Mouse (Mus musculus): ENCODE results near the gene Tnfaip2.

The Tnfaip2 gene

DNA sequence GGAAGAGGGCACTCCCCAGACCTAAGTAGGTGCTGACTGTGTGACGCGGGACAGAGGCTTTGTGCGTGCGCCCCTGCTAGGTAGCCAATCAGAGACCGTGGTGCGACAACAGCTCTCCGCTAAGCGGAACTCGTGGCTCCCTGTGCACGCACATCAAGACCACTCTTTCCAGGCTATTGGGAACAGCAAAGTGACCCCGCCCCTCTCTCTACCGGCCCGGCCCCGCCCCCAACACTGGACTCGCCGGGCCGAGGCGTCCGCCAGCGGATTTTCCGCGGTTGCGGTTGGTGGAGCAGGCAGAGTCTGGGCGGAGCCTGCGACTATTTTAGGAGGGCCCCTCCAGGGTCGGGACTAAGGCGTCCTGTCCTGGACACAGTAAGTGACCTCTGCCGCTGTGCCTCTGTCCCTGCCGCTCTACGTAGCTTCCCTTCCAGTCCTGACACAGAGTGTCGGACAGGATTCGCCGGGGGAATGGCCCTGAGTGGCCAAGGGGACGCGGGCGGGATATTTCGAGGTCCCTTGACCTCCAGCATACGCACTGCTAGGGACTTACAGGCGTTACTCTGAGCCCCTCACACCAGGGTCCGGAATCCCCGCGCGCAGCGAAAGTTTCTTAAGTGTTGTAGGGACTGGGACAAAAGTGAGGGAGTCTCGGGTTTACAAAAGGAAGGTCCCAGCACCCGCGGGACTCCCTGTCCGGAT is at the start of gene Tnfaip2:
Gene Tnfaip2 (plus strand): TSS at position 161 of the 702 bp plus-strand sequence.
- no peak for DNase-seq (ENCODE audit: low read depth)

DNA sequence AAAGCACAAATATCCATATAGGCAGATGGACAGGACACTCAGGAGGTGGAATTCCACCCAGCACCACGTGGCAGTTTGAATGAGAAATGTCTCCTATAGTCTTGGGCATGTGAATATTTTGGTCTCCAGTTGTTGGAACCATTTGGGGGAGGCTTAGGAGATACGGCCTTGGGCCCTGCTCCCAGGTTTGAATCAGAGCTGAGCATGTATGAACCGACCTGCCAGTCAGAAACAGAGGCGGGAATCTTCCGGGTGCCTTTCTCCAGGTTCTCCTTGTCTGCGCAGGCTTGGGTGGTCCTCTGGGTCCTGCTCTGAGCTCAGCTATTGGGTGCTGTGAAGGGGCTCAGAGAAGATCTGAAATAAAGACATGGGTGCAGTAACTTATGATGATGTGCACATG is 48.3 kb upstream of the Tnfaip2 start:
- no peak for DNase-seq (ENCODE audit: low read depth)

DNA sequence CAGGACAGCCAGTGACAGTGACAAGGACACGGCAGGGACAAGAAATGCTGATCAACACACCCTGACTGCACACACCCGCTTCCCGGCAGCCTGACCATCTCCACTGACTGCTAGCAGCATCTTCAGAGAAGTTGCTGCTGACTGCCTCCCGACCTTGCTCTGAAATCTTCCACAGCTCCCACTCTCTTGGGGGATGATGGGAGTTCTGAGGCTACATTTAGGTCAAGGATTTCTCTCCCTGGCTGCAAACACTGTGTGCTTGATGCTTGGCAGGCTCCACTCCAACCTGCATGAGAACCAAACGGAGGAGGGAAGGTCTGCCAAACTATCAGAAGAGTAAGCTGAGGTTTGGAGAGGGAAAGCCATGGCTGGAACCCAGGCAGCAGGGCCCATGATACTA is 45.3 kb upstream of the Tnfaip2 start:
- no peak for DNase-seq (ENCODE audit: low read depth)

DNA sequence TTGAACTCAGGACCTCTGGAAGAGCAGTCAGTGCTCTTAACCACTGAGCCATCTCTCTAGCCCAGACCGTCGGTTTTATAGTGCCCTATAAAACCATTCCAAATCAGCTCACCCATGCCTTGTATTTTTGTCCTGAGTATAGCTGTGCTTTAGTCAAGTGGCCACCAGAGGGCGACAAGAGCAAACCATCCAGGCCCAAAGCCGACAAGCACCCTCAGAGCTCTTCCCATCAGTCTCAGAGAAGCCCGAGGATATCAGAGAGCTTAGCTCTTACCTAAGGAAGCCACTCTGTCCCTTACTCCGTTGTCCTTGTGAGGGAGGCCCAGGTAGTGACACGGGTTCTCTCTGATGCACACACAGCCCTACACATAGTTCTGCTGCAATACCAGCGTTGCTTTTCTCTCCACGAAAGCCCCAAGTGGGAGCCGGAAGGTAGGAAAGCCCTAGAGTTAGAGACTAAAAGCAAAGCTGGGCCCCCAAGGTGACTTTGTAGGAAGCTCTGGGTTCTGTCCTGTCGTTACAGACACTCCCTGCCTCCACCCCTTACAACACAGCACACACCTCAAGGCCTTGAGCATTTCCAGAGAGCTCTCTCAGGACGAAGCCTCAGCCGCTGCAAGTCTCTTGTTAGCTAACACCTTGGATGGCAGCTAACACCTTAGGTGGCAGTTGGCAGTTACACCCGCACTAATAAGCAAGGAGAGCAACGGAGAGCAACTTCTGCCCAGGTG is 40.6 kb upstream of the Tnfaip2 start:
- no peak for DNase-seq (ENCODE audit: low read depth)

DNA sequence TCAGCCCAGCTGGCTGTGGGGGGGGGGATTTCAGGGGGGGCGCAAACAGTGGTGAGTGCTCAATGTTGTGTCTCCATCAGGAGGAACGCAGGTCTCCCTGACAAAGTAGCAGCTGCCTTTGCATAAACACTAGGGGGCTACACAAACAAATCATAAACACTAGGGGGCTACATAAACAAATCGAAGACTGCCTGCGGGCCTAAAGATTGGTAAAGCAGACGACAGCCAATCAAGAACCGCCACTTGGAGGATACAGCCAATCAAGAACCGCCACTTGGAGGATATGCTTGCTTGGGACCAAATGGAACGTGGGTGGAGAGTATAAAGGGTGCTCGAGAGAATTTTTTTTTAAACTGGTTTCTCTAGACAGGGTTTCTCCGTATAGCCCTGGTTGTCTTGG is 37.4 kb upstream of the Tnfaip2 start:
- DNase-seq (ENCODE audit: low read depth), result no peak

DNA sequence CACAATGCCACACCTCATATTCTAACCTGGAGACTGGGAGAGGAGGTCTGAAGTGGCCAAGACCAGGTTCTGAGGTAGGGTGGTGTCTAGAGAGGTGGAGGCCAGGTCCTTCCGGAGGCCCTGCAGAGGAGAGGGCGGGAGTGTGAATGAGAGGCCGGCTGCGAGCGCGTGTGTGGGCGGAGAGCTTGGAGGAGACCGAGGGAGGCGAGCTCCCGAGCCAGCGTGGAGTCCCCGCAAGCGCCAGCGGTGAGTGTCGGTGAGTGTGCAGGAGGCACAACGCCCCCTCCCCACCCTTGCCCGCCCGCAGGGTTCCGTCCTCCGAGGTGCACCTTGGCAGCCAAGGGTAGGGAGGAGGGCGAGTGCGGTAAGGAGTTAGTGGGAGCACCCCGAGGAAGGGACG is 35.6 kb upstream of the Tnfaip2 start, which contains the start of gene Lbhd2:
Gene Lbhd2 (plus strand): TSS at position 188 of the 400 bp plus-strand sequence.
- DNase-seq (ENCODE audit: low read depth), result no peak

DNA sequence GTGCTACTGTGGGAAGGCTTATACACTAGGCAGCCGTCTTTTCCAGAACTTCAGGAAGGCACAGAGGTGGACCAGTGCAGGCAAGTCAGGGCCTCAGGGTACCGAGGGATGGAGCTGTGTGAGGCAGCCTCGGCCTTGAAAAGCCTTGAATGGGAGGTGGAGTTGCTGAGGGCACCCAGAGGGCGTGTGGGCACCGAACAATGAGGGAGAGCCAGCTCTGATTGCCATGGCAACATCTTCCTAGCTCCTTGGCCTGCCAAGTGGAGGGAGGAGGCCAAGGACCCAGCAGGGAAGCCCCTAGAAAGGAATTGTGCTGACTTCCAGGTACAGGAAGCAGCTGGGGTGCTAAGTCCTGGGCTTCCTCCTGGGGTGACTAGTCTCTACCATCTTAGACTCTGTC is 32.7 kb upstream of the Tnfaip2 start:
- DNase-seq (ENCODE audit: low read depth), result no peak

DNA sequence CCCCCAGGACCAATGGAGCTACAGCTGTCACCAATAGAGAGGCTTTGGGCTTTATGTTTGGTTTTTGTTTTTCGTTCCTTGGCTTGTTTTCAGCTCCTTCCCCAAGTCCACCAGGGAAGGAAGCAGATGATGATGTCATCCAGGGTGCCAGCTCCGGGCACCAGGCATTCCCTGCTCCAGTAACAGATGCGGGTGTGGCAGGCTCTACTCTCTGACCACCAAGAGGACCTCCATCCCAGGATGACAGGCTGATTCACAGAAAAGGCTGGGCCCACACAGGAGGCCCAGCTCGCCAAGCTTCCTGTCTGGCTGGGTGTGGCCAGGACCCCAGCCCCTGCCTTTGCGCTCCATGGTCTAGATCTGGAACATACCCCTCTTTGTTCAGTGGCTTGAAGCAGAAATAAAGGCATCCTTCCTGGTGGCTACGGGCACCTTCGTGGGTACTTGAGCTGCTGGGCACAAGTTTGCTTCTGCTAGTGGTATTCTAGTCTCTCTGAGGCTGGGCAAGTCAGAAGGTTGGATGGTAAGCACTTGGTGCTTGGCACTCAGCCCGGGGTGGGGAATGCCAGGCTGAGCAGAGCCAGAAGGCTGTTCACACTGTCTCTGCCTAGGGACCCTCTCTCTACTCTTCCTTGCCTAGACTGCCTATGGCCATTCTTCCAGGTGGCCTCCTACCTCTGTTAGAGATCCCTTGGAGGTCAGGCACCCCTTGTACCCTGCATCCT is 30.5 kb upstream of the Tnfaip2 start:
- DNase-seq (ENCODE audit: low read depth), result no peak

DNA sequence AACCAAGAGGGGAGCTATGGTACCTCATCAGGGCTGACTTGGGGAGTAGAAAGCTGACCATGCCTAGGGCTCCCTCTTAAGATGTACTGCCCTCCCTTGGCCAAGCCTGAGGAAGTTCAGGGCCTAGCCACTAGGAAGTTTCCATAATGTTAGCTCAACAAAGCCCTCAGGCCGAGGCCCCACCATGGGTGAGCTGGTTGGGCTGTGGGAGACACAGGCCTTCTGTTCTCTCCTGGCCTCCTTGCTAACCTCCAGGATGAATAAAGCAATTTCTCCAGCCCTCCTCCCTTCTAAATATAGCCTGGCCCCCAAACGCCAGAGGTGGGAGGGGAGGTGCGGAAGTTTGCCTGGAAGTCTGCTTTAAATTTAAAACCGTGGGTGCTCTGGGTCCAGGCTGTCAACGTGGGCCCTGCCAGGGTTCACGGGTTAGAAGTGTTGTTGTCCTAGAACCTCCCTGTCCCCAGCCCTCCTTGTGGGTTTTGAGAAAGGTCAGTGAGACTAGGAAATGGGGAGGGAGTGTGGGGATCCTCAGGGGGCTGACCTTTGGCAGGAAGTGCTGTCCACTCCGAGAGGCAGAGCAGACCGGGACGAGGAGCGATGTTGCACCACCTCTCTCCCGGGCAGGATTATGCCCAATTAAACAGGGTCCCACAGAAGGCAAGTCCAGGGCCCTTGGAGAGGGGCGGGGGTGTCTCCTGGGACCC is 29.5 kb upstream of the Tnfaip2 start:
- no peak for DNase-seq (ENCODE audit: low read depth)

DNA sequence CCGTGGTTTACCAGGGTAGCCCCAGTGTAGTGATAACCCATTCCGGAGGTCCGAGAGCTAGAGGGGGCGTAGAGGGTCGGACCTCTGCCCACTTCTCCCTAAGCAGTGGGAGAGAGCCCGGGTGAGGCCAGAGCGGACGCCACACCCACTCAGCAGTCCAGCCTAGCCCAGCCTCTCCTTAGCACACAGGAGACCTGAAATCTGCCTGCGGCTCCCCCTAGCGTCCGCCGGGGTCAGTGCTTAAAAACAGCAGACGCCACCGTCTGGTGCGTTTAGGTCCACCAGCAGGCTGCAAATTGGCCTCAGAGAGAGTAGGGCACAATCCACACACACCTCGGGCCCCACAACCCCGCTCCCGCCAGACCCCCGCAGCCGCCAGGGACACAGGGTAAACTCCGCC is 29.0 kb upstream of the Tnfaip2 start:
- DNase-seq (ENCODE audit: low read depth), result peak; percentile 74

DNA sequence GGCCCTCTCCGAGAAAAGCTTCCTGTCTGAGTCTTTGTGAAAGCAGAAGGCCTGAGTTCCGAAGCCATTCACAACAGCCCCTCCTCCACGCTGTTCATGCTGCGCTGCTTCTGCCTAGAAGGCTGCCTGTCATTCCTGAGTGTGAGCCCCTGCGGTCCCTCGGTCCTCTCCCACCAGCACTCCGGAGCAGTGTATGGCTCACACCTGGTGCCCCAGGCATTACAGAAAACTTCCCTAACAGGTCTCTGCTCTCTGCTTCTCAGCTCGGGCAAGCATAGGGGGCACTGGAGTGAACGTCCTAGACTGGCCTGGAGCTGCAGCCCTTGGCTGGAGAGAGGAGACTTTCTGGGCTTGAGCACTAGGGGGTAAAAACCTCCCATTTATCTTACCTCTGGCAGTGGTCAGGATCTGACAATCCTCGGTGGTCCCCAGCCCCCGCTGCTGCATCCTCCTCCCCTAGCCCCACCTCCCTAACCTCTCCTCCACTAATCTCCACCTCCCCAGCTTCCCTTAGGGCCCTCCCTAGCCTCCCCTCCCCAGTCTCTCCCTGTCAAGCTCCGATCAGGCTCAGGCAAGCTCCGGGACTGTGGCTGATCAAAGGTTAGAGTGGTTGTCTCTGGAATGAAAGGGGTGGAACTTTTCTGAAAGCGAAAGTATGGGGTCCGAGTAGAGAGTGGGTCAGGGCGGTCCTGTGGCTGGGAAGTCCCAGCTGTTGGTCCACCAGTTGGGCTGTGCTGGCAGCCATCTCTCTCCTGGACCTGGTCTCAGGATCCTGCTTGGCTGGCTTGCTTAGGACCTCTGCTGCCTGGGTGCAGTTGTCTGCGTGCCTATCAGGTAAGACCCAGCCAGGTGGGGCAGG is 25.1 kb upstream of the Tnfaip2 start, which contains the start of gene Exoc3l4:
Gene Exoc3l4 (plus strand): TSS at position 97 of the 859 bp plus-strand sequence.
- DNase-seq (ENCODE audit: low read depth), result no peak

DNA sequence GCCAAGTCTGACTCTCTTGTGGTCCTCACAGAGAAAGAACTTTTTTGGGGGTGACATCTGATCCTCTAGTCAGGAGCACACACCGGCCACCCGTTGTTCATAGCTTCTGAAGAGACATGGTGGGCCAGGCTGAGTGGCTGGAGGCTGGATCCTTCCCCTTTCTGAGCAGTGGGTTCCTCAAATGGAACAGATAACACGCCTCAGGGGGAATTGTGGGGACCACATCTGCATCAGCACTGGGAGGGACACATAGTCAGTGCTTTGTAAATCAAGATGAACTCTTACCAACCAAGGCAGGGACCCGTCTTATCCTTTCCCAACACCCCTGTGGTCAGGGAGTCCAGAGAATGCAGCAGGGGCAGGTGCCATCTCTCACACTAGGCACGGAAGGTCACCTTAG is 22.4 kb upstream of the Tnfaip2 start:
- DNase-seq (ENCODE audit: low read depth), result no peak

DNA sequence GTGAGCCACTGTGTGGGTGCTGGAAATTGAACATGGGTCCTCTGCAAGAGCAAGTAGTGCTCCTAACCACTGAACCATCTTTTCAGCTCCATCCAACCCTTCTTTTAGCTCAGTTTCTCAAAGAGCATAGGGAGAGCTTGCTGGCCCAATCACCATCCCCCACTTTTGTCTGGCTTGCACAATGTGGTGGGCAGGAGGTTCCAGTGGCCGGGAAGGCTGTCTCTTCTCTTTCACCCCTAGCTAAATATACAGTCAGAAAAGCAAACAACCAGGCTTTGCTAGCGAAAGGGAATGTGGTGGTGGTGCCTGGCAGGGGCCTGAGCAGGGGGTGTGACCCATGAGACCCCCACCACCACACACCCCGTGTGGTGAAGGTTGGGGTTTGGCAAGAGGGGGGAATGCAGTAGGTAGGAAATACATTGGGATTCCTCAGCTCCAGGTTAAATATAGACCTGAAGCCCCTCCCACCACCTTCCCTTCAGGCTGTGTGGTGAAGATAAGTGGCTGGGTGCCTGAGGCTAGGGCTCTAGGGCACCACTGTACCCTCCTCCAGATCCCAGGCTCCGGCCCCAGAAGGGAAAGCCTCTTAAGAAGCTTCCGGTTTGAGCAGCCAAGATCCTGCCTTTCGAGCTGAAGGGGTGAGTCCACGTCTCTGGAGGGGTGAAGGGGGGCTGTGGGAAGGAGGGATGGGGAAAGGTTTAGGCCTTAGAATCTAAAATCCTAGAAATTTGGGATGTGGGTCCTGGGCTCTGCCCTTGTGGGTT is 21.1 kb upstream of the Tnfaip2 start:
- DNase-seq (ENCODE audit: low read depth), result no peak

DNA sequence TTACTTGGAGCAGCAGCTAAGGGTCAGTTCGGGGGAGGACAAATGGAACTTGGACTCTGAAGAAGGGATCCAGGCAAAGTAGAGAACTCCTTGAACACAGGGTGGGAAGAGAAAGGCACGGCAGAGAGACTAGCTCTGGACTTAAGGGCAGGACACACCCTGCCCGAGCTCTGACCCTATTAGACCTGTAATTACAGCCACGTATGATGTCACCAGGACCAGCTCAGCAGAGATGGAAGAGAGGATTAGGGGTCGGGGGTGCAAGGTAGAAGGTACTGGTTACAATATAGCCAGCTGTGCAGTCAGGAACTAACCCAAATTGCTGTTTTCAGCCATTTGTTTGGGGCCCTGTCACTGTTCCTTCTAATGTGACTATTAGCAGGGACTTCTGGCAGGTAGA is 19.4 kb upstream of the Tnfaip2 start:
- DNase-seq (ENCODE audit: low read depth), result no peak

DNA sequence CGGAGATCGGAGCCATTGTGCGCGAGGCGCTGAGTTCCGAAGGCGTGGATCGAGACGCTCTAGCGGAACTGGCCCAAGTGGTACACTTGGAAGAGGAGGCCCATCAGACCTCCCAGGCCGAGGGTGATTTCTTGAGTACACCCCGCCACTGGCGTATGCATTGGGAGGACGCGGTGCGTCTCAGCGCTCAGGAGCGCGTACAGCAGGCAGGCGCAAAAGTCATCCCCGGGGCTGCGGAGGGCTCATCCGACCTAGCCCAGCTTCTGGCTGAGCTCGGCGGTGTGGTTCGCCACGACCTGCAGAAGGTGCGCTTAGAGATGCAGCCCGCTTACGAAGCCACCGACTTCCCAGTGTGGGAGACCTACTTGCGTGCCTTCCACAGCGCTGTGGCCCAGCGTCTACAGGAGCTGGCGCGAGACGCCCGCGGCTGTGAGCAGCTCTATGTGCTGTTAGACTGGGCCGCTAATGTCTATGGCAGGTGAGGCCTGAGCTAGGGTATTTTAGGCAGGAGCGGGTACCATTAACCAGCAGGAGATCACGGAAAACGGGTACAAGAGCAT is 18.6 kb upstream of the Tnfaip2 start:
- DNase-seq (ENCODE audit: low read depth), result no peak

DNA sequence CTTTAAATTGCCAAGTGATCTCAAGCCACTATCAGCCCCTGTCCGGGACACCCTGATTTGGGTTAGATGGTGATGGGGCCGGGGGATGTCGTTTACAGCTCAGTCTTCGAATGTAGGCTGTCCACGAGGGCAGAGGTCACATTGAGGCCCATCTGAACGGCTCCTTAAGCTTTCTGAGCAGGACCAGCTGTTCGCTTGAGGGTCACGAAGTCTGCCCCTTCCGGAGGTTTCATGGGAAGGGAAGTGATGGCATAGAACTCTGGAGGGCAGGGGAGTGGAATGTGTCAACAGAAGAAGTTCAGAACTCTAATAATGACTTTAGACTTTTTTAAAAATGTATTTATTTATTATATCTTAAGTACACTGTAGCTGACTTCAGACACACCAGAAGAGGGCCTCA is 17.7 kb upstream of the Tnfaip2 start:
- no peak for DNase-seq (ENCODE audit: low read depth)

DNA sequence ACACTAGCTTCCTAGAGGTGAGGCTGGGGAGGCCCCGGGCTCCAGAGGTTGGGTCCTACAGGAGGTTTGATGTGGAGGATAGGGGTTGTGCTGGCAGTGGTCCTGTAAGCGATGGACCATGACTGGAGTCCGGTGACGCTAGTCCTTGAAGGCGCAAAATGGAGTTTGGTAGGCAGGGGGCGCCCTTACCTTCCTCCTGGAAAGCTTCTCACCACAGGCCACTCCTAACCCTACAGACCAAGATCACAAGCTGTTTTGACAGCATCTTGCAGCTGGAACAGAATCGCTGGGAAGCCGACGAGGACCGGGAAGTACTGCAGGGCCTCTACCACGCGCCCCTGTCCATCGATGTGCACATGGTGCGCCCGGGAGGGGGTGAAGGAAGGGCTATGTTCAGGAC is 17.0 kb upstream of the Tnfaip2 start:
- no peak for DNase-seq (ENCODE audit: low read depth)

DNA sequence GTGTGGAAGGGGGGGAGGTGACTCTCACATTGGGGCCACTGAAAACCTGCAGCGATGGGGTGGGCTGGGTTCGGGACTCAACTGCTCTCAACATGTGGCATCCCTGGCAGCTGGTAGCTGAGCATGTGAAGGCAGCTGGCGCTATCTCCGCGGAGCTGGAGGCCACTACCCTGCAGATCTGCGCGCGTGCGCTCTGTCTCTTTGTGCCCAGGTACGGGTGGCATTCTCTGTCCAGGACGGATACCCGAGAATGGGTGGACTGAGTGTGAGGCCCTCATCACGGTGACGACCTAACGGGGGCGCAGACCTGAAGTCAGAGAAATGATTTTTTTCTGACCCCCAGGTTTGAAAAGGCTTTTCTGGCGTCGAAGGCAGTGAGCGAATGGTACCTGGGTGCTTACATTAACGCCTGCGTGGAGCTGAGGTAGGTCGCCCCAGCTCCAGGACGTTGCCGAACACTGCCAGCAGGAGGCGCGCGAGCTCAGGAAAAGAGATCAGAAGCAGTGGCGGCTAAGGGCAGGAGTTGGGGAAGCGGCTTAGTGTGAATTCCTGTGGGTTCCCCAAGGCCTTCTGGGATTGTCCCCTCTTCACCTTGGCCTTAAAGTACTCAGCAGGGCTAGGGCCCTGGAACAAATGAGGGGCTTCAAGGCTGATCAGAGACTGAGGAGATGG is 16.3 kb upstream of the Tnfaip2 start:
- no peak for DNase-seq (ENCODE audit: low read depth)

DNA sequence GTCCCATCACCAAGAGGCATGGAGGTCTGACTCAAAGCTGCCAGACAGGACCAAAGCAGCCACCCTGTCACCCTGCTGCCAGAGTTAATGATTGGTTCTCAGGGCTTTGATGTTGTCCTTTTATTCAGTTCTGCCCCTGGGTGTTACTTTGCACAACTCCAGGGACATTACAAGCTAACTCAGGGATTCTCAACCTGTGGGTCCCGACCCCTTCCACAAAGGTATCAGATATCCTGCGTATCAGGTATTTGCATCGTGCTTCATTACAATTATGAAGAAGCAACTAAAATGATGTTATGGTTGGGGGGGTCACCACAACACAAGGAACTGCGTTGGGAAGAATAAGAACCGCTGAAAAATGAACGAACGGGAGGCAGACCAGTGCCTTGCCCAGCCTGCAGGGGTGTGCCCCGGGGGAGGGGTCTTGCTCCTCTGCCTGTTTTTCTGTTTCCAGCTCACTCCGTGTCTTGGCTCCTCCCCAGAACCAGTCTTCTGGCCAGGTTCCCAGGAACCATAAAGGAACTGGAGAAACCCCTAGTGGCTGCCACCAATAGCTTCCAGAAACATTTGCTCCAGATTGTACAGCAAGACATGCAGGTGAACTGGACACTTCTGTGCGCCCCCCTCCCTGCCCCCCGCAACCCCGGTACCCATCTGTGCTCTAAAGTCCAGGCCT is 14.7 kb upstream of the Tnfaip2 start:
- no peak for DNase-seq (ENCODE audit: low read depth)
